Mouse (Mus musculus) B cell, adult 2 months (primary cell): ENCODE measurements around the gene Gpld1.
A peak's percentile ranks its signal among the peaks of the same experiment; 100 is the strongest.

Experiments
- DNase-seq, 2 experiments: peaks; one replicate each; pipeline ENCODE4 v3.0.0; 2022

Gpld1 gene

GRCm38 (mm10) chr13:25023129-25023528 is 80.2 kb downstream of the Gpld1 start:
- DNase-seq: no peak

GRCm38 (mm10) chr13:25024655-25025054 is 81.7 kb downstream of the Gpld1 start:
- peak; percentile 59 to 62 for DNase-seq

- no peak for DNase-seq
Measured at GRCm38 (mm10) chr13:25026409-25027113, 83.6 kb downstream of the Gpld1 start.

DNA sequence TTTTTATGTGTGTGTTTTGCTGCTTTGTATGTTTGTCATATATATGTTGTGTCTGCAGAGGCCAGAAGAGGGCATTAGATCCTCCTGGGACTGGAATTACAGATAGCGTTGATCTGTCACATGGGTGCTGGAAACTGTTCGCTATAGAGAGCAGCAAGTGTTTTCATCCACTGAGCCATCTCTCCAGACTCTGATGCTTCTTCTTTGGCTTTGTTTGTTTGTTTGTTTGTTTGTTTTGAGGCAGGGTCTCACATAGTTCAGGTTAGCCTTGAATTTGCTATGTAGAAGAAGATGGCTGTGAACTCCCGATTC is 84.1 kb downstream of the Gpld1 start:
- no peak for DNase-seq

DNA sequence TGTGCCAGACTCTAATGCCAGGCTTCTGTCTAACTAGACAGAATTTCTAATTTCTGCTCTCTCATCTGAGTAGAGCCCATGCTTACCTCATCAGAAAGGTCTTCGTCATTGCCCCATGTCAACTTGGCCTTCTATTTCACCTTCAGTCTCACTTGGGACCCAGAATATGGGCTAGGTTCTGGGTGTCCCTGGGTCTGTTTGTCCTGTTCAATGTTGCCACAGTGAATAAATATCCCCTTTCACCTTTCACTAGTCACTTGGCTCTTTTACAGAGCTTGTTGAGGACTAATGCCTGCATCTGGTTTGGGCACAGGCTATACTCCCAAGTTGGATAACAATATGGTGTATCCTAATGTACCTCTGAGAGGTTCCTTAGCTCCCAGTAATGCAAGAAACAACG is 96.5 kb downstream of the Gpld1 start:
- no peak for DNase-seq
